Mouse (Mus musculus) kidney, adult 2 months (tissue): ENCODE measurements around the gene Clcnkb. TPM values are rescaled to one million over a fixed set of nuclear protein-coding genes. Genes with fewer than 3 reads are reported as not detected.

ENCODE experiments used
- DNase-seq: peaks from one replicate; pipeline ENCODE4 v3.0.0; 2021
- H3K27ac ChIP-seq: fragments of 200-500 bp; 2 replicates; pipeline ENCODE4 v1.5.1; 2012; ENCODE audit warnings: low read depth, low read length, control low read depth, inconsistent platforms; ENCODE audit not compliant: insufficient read depth
- H3K27me3 ChIP-seq: fragments of 200-500 bp; replicated peaks from 2 replicates; pipeline ENCODE4 v1.6.1; 2012; ENCODE audit warnings: mild to moderate bottlenecking, moderate library complexity, low read length, inconsistent platforms; ENCODE audit not compliant: control insufficient read depth, insufficient read depth
- H3K36me3 ChIP-seq: fragments of 200-500 bp; 2 replicates; pipeline ENCODE4 v1.6.1; 2012; ENCODE audit warnings: mild to moderate bottlenecking, moderate library complexity, low read length, inconsistent platforms; ENCODE audit not compliant: control insufficient read depth, insufficient read depth
- H3K4me1 ChIP-seq: fragments of 200-500 bp; 2 replicates; pipeline ENCODE4 v1.6.1; 2011; ENCODE audit warnings: low read length; ENCODE audit not compliant: control insufficient read depth, insufficient read depth
- H3K4me3 ChIP-seq: fragments of 200-500 bp; 2 replicates; pipeline ENCODE4 v1.5.1; 2011; ENCODE audit warnings: mild to moderate bottlenecking, low read depth, low read length, control low read depth; ENCODE audit not compliant: insufficient read depth
- CTCF ChIP-seq: fragments of 200-500 bp; conservative IDR thresholded peaks from 2 replicates; pipeline ENCODE4 v1.5.1; 2011; ENCODE audit warnings: low read depth, mild to moderate bottlenecking, control low read depth, low read length, moderate library complexity, mixed read lengths; ENCODE audit not compliant: insufficient read depth, insufficient read length
- POLR2A ChIP-seq: fragments of 200-500 bp; IDR thresholded peaks from one replicate; pipeline ENCODE4 v1.6.1; 2011; ENCODE audit warnings: low read depth, low read length, control low read depth
- WGBS: fragments of 180-500 bp; shearing (Covaris S2); methylation state at CpG from one replicate; pipeline ENCODE4 v1.1.7; 2018; 5-methylcytosine and 5-hydroxymethylcytosine counted together
- polyA plus RNA-seq: library from polyadenylated mRNA; depleted of rRNA; stranded (reverse); fragments of >200 nt; gene quantifications from 2 replicates; pipeline ENCODE4 v1.2.3, GENCODE M21; 2012

The Clcnkb gene
- polyA plus RNA-seq, 1 experiment = 286 TPM

- Histone ChIP-seq H3K27me3 (no peaks in the 10 kb centered on the region), H3K27ac (no peak overlapping the region), H3K4me3 (no peak overlapping the region), H3K36me3 (no peaks in the 10 kb centered on the region), H3K4me1 (peaks cover 12% of the 10 kb centered on the region; the same call in 1 of the 2 replicates)
- no peak for DNase-seq
- TF ChIP-seq POLR2A (no peak), CTCF (no peak)
- 82% methylated on average over 3 of the region's 3 CpGs for WGBS
Observed at GRCm38 (mm10) chr4:141458888-141459287, 43.1 kb upstream of the Clcnkb start.

- Histone ChIP-seq H3K27me3 (no peaks in the 10 kb centered on the region), H3K36me3 (no peaks in the 10 kb centered on the region), H3K4me1 (peaks cover 7% of the 10 kb centered on the region; the same call in 1 of the 2 replicates), H3K27ac (peak overlapping the region; percentile 35; the same call in 1 of the 2 replicates), H3K4me3 (no peak overlapping the region)
- 34% methylated on average over 7 of the region's 7 CpGs for WGBS
- no peak for TF ChIP-seq CTCF
- TF ChIP-seq POLR2A = no peak
- DNase-seq = peak; percentile 57
Observed at GRCm38 (mm10) chr4:141458236-141458635, 42.4 kb upstream of the Clcnkb start.

- no peaks in the 10 kb centered on the region for H3K36me3 ChIP-seq
- TF ChIP-seq CTCF = no peak
- H3K27ac ChIP-seq = no peak overlapping the region
- WGBS = 87% methylated on average over 14 of the region's 14 CpGs
- no peaks in the 10 kb centered on the region for H3K27me3 ChIP-seq
- H3K4me1 ChIP-seq = peaks cover 14% of the 10 kb centered on the region
- no peak overlapping the region for H3K4me3 ChIP-seq
- no peak for DNase-seq
Observed at GRCm38 (mm10) chr4:141456193-141456938, 40.6 kb upstream of the Clcnkb start.

GRCm38 (mm10) chr4:141455526-141455925 is 39.7 kb upstream of the Clcnkb start:
- no peak overlapping the region for H3K4me3 ChIP-seq
- H3K4me1 ChIP-seq = peaks cover 14% of the 10 kb centered on the region
- 84% methylated on average over 4 of the region's 4 CpGs for WGBS
- no peaks in the 10 kb centered on the region for H3K27me3 ChIP-seq
- DNase-seq = no peak
- no peaks in the 10 kb centered on the region for H3K36me3 ChIP-seq
- no peak for TF ChIP-seq CTCF
- no peak for TF ChIP-seq POLR2A
- H3K27ac ChIP-seq = no peak overlapping the region

GRCm38 (mm10) chr4:141454581-141455350 is 39.0 kb upstream of the Clcnkb start:
- Histone ChIP-seq H3K27ac (no peak overlapping the region), H3K27me3 (no peaks in the 10 kb centered on the region), H3K4me1 (peaks cover 14% of the 10 kb centered on the region), H3K36me3 (no peaks in the 10 kb centered on the region), H3K4me3 (no peak overlapping the region)
- DNase-seq = no peak
- TF ChIP-seq POLR2A (no peak), CTCF (no peak)
- 75% methylated on average over 14 of the region's 14 CpGs for WGBS

- 67% methylated on average over 9 of the region's 9 CpGs for WGBS
- peaks cover 9% of the 10 kb centered on the region for H3K4me1 ChIP-seq
- H3K27me3 ChIP-seq = no peaks in the 10 kb centered on the region
- no peaks in the 10 kb centered on the region for H3K36me3 ChIP-seq
- no peak overlapping the region for H3K4me3 ChIP-seq
- TF ChIP-seq CTCF (no peak), POLR2A (no peak)
- DNase-seq = peak; percentile 43
- no peak overlapping the region for H3K27ac ChIP-seq
Observed at GRCm38 (mm10) chr4:141451916-141452450, 36.2 kb upstream of the Clcnkb start.

GRCm38 (mm10) chr4:141451251-141451650 is 35.4 kb upstream of the Clcnkb start:
- Histone ChIP-seq H3K36me3 (no peaks in the 10 kb centered on the region), H3K4me1 (peaks cover 9% of the 10 kb centered on the region), H3K27ac (no peak overlapping the region), H3K27me3 (no peaks in the 10 kb centered on the region), H3K4me3 (no peak overlapping the region)
- 85% methylated on average over 2 of the region's 2 CpGs for WGBS
- TF ChIP-seq POLR2A (no peak), CTCF (no peak)
- DNase-seq = no peak
